Mouse (Mus musculus) forebrain, embryonic 16.5 days (tissue): ENCODE measurements around the gene 4933411K16Rik. TPM values are rescaled to one million over a fixed set of nuclear protein-coding genes. Genes with fewer than 3 reads are reported as not detected.
"Not testable (repeated sequence)": the region's sequence is repeated elsewhere in the genome, so short reads cannot be mapped to it uniquely, and the experiment has no call there.

Source experiments
- ATAC-seq: fragments of 200-750 bp; cut with Nextera tagmentation; 2 replicates; pipeline ENCODE4 v1.8.0; 2017; ENCODE audit warnings: mild to moderate bottlenecking, moderate library complexity
- H3K27ac ChIP-seq: fragments of 300-500 bp; sonication (generic); 2 replicates; pipeline ENCODE4 v1.5.1; 2014; ENCODE audit warnings: low read length, control low read depth
- H3K27me3 ChIP-seq: fragments of 300-500 bp; sonication (generic); replicated peaks from 2 replicates; pipeline ENCODE4 v1.6.1; 2014; ENCODE audit warnings: low read length; ENCODE audit not compliant: control insufficient read depth, insufficient read depth
- H3K36me3 ChIP-seq: fragments of 300-500 bp; sonication (generic); 2 replicates; pipeline ENCODE4 v1.6.1; 2014; ENCODE audit not compliant: control insufficient read depth, insufficient read depth
- H3K4me1 ChIP-seq: fragments of 300-500 bp; sonication (generic); replicated peaks from 2 replicates; pipeline ENCODE4 v1.6.1; 2014; ENCODE audit warnings: low read length; ENCODE audit not compliant: control insufficient read depth, insufficient read depth
- H3K4me2 ChIP-seq: fragments of 300-500 bp; sonication (generic); 2 replicates; pipeline ENCODE4 v1.6.1; 2014; ENCODE audit warnings: mild to moderate bottlenecking, low read length, control low read depth
- H3K4me3 ChIP-seq: fragments of 300-500 bp; sonication (generic); replicated peaks from 2 replicates; pipeline ENCODE4 v1.5.1; 2014; ENCODE audit warnings: mild to moderate bottlenecking, low read length, control low read depth
- H3K9ac ChIP-seq: fragments of 300-500 bp; sonication (generic); replicated peaks from 2 replicates; pipeline ENCODE4 v1.6.1; 2014; ENCODE audit warnings: low read depth, low read length, control low read depth
- H3K9me3 ChIP-seq: fragments of 300-500 bp; sonication (generic); 2 replicates; pipeline ENCODE4 v1.6.1; 2016; ENCODE audit warnings: low read length; ENCODE audit not compliant: control insufficient read depth
- WGBS: fragments of 180-500 bp; shearing (Covaris S2); extraction: QIAGEN DNeasy Blood & Tissue Kit; methylation state at CpG from one replicate; pipeline ENCODE4 v1.1.7; 2014; 5-methylcytosine and 5-hydroxymethylcytosine counted together
- polyA plus RNA-seq: library from polyadenylated mRNA; unstranded; fragments of >200 nt; fragmentation: Nextera tagmentation; extraction: Ambion mirVana; gene quantifications from 2 replicates; pipeline ENCODE4 v1.2.1, GENCODE M21; 2015

Gene 4933411K16Rik
- polyA plus RNA-seq, 1 experiment from 2014 or later: not detected

DNA sequence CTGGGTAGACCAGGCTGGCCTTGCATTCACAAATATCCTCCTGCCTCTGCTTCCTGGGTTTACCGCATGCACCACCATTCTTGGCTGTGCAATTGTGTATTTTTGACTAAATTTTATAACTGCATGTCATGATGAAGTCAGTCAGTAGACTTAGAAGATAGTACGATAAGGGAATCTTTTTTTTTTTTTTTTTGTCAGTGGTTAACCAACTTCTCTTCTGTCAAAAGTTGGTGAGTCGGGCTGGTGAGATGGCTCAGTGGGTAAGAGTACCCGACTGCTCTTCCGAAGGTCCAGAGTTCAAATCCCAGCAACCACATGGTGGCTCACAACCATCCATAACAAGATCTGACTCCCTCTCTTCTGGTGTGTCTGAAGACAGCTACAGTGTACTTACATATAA is 29.6 kb downstream of the 4933411K16Rik start:
- H3K4me3 ChIP-seq, H3K36me3 ChIP-seq, H3K27me3 ChIP-seq, ATAC-seq, H3K9me3 ChIP-seq, H3K4me1 ChIP-seq, H3K9ac ChIP-seq, H3K4me2 ChIP-seq, H3K27ac ChIP-seq: not testable (repeated sequence)
- 96% methylated on average over 5 of the region's 5 CpGs for WGBS

DNA sequence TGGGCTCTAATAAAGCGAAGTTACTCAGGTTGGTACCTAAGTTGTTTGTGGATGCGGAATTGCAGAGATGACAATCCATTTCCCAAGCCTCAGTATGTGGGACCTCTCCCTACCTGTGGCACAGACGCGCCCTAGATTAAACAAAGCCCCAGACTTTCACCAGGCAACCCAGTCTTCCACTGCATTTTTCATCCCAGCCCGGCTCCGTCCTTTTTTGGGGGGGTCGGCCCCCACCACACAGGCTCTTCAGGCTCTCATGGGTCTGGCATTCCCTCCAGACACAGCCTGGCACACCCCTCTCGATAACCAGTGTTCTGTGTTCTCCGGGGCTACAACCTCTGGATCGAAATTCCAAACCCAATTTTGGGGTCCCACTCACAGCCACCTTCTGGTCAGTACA is 33.6 kb downstream of the 4933411K16Rik start:
- peaks cover 18% of the 10 kb centered on the region for H3K4me1 ChIP-seq
- peak overlapping the region; percentile 93 for H3K4me2 ChIP-seq
- no peaks in the 10 kb centered on the region for H3K9me3 ChIP-seq
- H3K27ac ChIP-seq: peak overlapping the region; percentile 59; the same call in 1 of the 2 replicates
- H3K27me3 ChIP-seq: no peaks in the 10 kb centered on the region
- H3K4me3 ChIP-seq: peak overlapping the region; percentile 71
- H3K9ac ChIP-seq: peak overlapping the region; percentile 80
- H3K36me3 ChIP-seq: no peaks in the 10 kb centered on the region
- ATAC-seq: peak; percentile 1
- WGBS: 5% methylated on average over 10 of the region's 10 CpGs

DNA sequence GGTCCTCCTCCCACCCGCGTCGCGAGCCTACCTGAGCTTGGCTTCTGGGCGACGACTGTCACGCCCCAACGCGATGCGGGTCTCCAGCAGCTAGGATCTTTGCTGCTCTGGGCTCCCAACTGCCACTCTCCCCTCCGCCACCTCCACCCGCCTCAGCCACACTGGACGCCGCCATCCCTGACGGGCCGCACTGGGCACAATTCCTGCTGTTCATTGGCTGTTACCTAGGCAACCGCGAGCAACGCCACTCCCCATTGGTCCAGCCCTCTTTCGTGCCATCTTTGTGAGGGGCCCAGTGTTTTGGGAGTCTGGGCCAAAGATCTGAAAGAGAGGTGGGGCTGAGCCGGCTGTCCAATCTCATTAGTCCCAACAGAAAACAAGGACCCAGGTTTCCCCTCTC is 34.1 kb downstream of the 4933411K16Rik start, which contains the start of gene Morn4:
Gene Morn4, minus strand, starts transcription at position 192 of the 400 bp plus-strand sequence.
- Histone ChIP-seq H3K9me3 (no peaks in the 10 kb centered on the region), H3K4me1 (peaks cover 21% of the 10 kb centered on the region), H3K4me3 (peak within 1 kb of the TSS; percentile 71), H3K4me2 (peak within 1 kb of the TSS; percentile 93), H3K9ac (peak within 1 kb of the TSS; percentile 80), H3K27ac (peak within 1 kb of the TSS; percentile 63), H3K27me3 (no peaks in the 10 kb centered on the region), H3K36me3 (no peaks in the 10 kb centered on the region)
- ATAC-seq: peak; percentile 85
- under 1% methylated on average over 21 of the region's 21 CpGs for WGBS

DNA sequence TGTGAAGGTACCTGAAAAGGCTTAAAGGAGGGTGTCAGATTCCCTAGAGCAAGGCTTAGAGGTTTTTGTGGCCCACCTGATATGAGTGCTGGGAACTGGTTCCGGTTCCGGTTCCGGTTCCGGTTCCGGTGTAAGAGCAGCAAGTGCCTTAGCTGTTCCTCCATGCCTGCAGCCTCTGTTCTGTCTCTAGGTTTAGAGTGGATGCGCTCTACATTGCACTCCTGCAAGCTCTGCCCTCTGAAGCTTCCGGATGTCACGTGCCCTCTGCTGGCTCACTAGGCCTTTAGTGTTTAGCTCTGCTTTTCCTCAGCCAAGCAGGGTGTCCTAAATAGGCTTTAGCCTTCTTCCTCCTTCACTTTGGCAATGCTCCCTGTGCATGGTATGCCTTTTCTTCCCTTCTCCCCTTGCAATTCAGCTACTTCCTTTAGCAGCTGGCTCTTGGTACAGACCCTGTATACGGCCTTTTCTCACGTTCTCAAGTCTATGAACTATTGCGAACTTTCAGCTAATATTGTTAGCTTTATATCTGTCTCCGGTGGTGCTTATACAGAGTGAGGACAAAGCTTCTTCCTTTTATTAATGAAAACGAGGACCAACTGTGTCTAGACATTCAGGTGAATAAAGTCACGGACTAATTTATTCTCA is 37.2 kb downstream of the 4933411K16Rik start:
- no peak for ATAC-seq
- H3K27ac ChIP-seq: peak overlapping the region; percentile 83
- peak overlapping the region; percentile 93 for H3K4me2 ChIP-seq
- no peaks in the 10 kb centered on the region for H3K27me3 ChIP-seq
- peaks cover 31% of the 10 kb centered on the region for H3K4me1 ChIP-seq
- H3K4me3 ChIP-seq: peak overlapping the region; percentile 83; the same call in 1 of the 2 replicates
- 27% methylated on average over 14 of the region's 14 CpGs for WGBS
- H3K36me3 ChIP-seq: 0 out of 2 replicates have a peak, but pooled peaks cover 2% of the 10 kb centered on the region
- H3K9ac ChIP-seq: peak overlapping the region; percentile 53; the same call in 1 of the 2 replicates
- H3K9me3 ChIP-seq: no peaks in the 10 kb centered on the region

DNA sequence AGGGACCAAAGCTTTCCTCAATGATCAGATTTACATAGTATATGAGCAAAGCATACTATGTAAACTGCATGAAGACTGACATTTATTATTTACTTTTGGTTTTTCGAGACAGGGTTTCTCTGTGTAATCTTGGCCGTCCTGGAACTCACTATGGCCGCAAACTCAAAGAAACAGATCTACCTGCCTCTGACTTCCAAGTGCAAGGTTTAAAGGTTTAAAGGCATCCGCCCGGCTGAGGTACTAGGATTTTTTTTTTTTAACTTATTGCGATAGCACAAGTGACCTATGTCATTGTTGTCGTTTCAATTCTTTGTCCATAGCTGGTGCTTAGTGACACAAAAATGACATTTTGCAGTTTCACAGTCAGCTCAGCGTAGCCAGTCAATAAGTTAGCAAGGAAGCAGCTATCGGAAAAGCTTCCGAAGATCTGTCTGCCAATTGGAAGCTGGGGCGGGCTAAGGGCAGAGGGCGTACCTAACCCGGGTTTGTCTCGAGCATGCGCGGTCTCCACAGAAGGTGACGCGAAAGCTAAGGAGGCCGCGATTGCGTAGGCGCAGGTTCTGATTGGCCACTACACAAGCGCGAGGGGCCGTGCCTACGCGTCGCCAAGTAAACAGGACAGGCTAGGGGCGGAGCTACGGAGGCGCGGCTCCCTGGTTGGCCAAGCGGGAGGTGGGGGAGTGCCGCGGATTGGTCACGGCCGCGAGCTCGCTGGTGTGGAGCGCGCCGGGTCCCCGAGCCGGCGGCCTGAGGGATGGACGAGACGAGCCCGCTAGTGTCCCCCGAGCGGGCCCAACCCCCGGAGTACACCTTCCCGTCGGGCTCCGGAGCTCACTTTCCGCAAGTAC is 37.9 kb downstream of the 4933411K16Rik start, which contains the start of gene Pi4k2a:
Gene Pi4k2a, plus strand, starts transcription at position 723 of the 848 bp plus-strand sequence.
- H3K27me3 ChIP-seq: no peaks in the 10 kb centered on the region
- H3K27ac ChIP-seq: peak within 1 kb of the TSS; percentile 87
- peak within 1 kb of the TSS; percentile 83 for H3K4me3 ChIP-seq
- peak within 1 kb of the TSS; percentile 93 for H3K4me2 ChIP-seq
- WGBS: under 1% methylated on average over 53 of the region's 55 CpGs
- H3K9me3 ChIP-seq: no peaks in the 10 kb centered on the region
- 0 out of 2 replicates have a peak, but pooled peaks cover 2% of the 10 kb centered on the region for H3K36me3 ChIP-seq
- ATAC-seq: peak; percentile 97
- H3K9ac ChIP-seq: peak within 1 kb of the TSS; percentile 81
- peaks cover 31% of the 10 kb centered on the region for H3K4me1 ChIP-seq

DNA sequence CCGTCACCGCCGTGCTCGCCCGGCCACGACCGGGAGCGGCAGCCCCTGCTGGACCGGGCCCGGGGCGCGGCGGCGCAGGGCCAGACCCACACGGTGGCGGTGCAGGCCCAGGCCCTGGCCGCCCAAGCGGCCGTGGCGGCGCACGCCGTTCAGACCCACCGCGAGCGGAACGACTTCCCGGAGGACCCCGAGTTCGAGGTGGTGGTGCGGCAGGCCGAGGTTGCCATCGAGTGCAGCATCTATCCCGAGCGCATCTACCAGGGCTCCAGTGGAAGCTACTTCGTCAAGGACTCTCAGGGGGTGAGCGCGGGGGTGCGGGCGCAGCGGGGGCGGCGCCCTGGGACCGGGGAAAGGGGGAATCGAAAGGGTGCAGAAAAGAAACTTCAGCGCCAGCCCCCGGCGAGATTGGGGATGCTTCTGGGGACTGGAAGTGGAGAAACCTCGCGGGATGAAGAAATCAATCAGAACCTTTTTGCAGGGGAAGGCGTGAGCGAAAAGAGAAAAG is 38.6 kb downstream of the 4933411K16Rik start:
- no peaks in the 10 kb centered on the region for H3K9me3 ChIP-seq
- peak; percentile 54 for ATAC-seq
- H3K27ac ChIP-seq: peak overlapping the region; percentile 87
- H3K9ac ChIP-seq: peak overlapping the region; percentile 81
- peaks cover 27% of the 10 kb centered on the region for H3K4me1 ChIP-seq
- under 1% methylated on average over 51 of the region's 52 CpGs for WGBS
- H3K36me3 ChIP-seq: peaks cover 2% of the 10 kb centered on the region; the same call in 1 of the 2 replicates
- H3K27me3 ChIP-seq: no peaks in the 10 kb centered on the region
- H3K4me3 ChIP-seq: peak overlapping the region; percentile 83
- peak overlapping the region; percentile 84 for H3K4me2 ChIP-seq

DNA sequence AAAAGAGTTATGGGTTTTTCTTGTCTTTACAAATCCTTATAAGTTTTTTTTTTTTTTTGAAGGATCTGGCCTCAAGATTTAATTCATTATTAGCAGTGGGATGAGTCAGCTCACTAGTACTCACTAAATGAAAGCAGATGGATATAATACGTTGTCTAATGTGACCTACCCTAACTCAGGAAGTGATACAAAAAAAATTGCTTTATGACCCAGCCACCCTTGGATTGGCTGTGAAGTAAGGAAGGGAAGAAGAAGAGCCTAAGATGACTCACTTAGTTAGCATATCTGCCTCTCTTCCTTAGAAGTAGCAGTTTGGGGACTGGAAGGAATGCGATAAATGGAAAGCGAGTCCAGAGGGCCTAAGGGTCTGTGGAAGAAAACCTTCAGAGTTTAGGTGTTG is 47.4 kb downstream of the 4933411K16Rik start:
- WGBS: 94% methylated on average over 3 of the region's 3 CpGs
- Histone ChIP-seq H3K27ac (no peak overlapping the region), H3K9me3 (no peaks in the 10 kb centered on the region), H3K36me3 (peaks cover 5% of the 10 kb centered on the region; the same call in 1 of the 2 replicates), H3K4me2 (no peak overlapping the region), H3K4me1 (no peaks in the 10 kb centered on the region), H3K9ac (no peak overlapping the region), H3K27me3 (no peaks in the 10 kb centered on the region), H3K4me3 (no peak overlapping the region)
- ATAC-seq: no peak
